Mouse (Mus musculus) ES-E14 (cell line): ENCODE data around the gene Lmf1. TPM values are rescaled to one million over a fixed set of nuclear protein-coding genes. Genes with fewer than 3 reads are reported as not detected.

Source experiments
- DNase-seq: peaks from one replicate; pipeline ENCODE4 v3.0.0-alpha.2; 2013; ENCODE audit warnings: low read depth, low spot score
- H3K27ac ChIP-seq: 2 replicates; pipeline ENCODE4 v1.5.1; 2012; ENCODE audit warnings: low read depth, mild to moderate bottlenecking, low read length, moderate library complexity, mixed read lengths; ENCODE audit not compliant: poor library complexity, insufficient read depth, severe bottlenecking
- H3K36me3 ChIP-seq: 2 replicates; pipeline ENCODE4 v1.6.1; 2012; ENCODE audit warnings: mild to moderate bottlenecking, low read length, moderate library complexity, mixed read lengths; ENCODE audit not compliant: control insufficient read depth, poor library complexity, insufficient read depth, severe bottlenecking
- H3K4me1 ChIP-seq, 2 experiments: fragments of 150-350 bp in 1 of 2; sonication (generic) in 1 of 2; 2 replicates each; pipeline ENCODE4 v1.6.1; 2012; ENCODE audit warnings: low read length in 2 of 2, mild to moderate bottlenecking in 1 of 2, mixed read lengths in 1 of 2; ENCODE audit not compliant: control insufficient read depth in 2 of 2, insufficient read depth in 2 of 2, poor library complexity in 1 of 2
- H3K4me3 ChIP-seq, 2 experiments: fragments of 150-350 bp in 1 of 2; sonication (generic) in 1 of 2; 2 replicates each; pipeline ENCODE4 v1.5.1; 2012; ENCODE audit warnings: low read length in 2 of 2, low read depth in 1 of 2, mild to moderate bottlenecking in 1 of 2, mixed read lengths in 1 of 2; ENCODE audit not compliant: insufficient read depth in 1 of 2, poor library complexity in 1 of 2, severe bottlenecking in 1 of 2
- H3K9ac ChIP-seq: 2 replicates; pipeline ENCODE4 v1.6.1; 2012; ENCODE audit warnings: low read depth, mild to moderate bottlenecking, low read length, mixed read lengths; ENCODE audit not compliant: poor library complexity, insufficient read depth, severe bottlenecking
- H3K9me3 ChIP-seq: fragments of 150-350 bp; sonication (generic); 2 replicates; pipeline ENCODE4 v1.6.1; 2012; ENCODE audit warnings: low read depth, mild to moderate bottlenecking, low read length; ENCODE audit not compliant: control insufficient read depth, insufficient read depth
- CHD2 ChIP-seq: IDR thresholded peaks from 2 replicates; pipeline ENCODE4 v1.6.1; 2014; ENCODE audit warnings: mild to moderate bottlenecking, low read depth, low read length, inconsistent platforms
- HCFC1 ChIP-seq: IDR thresholded peaks from 2 replicates; pipeline ENCODE4 v1.6.1; 2012; ENCODE audit warnings: low read length, inconsistent platforms, borderline replicate concordance; ENCODE audit not compliant: insufficient read depth
- MAFK ChIP-seq: IDR thresholded peaks from 2 replicates; pipeline ENCODE4 v1.6.1; 2014; ENCODE audit warnings: mild to moderate bottlenecking, low read depth, low read length, inconsistent platforms; ENCODE audit not compliant: insufficient read depth
- ZC3H11A ChIP-seq: IDR thresholded peaks from 2 replicates; pipeline ENCODE4 v1.6.1; 2012; ENCODE audit warnings: low read depth, mild to moderate bottlenecking, inconsistent platforms, low read length, borderline replicate concordance
- ZNF384 ChIP-seq: IDR thresholded peaks from 2 replicates; pipeline ENCODE4 v1.6.1; 2012; ENCODE audit warnings: low read depth, low read length, inconsistent platforms
- in situ Hi-C, 2 experiments: fragments of 600-800 bp; cut with MboI; formaldehyde crosslinking; loops; one replicate each; pipeline ENCODE4 v1.15.1; 2025; ENCODE audit warnings: low sequenced_read_pairs in 2 of 2, inconsistent platforms in 1 of 2; ENCODE audit not compliant: unreplicated experiment in 2 of 2
- total RNA-seq: library from RNA; depleted of rRNA; stranded (reverse); fragments of 300-350 nt; gene quantifications from 2 replicates; pipeline ENCODE4 v1.2.3, GENCODE M21; 2012

Gene Lmf1
- total RNA-seq, 1 experiment = 16.6 TPM

DNA sequence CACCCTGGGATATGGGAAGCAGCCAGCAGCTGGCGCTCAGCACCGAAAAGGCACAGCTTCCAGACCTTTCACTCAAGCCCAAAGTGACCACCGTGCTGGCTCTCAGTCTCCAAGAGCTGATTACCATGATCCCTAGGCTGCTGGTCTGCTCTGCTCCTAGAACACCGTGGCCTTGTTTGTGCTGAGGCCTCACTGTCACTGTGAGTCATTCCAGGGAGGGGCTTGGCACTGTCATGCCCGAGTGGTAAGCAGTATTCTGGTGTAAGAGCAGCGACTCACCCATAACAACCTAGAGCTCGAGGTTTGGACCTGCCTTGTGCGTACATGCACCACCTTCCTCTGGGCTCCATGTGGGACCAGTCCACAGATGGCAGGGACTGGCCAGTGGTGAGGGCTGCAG is 63.1 kb downstream of the Lmf1 start:
- H3K27ac ChIP-seq = no peak overlapping the region
- no peak overlapping the region for H3K4me3 ChIP-seq
- H3K9me3 ChIP-seq = no peaks in the 10 kb centered on the region
- H3K36me3 ChIP-seq = no peaks in the 10 kb centered on the region; the same call in 1 of the 2 replicates
- H3K9ac ChIP-seq = no peak overlapping the region
- no peak for DNase-seq
- TF ChIP-seq CHD2 (no peak), MAFK (no peak), ZC3H11A (no peak), HCFC1 (no peak), ZNF384 (no peak)
- in situ Hi-C loops = no loop called here
- peaks cover 0 to 2% of the 10 kb centered on the region in 2 experiments; a peak in 1 of 4 replicates for H3K4me1 ChIP-seq

DNA sequence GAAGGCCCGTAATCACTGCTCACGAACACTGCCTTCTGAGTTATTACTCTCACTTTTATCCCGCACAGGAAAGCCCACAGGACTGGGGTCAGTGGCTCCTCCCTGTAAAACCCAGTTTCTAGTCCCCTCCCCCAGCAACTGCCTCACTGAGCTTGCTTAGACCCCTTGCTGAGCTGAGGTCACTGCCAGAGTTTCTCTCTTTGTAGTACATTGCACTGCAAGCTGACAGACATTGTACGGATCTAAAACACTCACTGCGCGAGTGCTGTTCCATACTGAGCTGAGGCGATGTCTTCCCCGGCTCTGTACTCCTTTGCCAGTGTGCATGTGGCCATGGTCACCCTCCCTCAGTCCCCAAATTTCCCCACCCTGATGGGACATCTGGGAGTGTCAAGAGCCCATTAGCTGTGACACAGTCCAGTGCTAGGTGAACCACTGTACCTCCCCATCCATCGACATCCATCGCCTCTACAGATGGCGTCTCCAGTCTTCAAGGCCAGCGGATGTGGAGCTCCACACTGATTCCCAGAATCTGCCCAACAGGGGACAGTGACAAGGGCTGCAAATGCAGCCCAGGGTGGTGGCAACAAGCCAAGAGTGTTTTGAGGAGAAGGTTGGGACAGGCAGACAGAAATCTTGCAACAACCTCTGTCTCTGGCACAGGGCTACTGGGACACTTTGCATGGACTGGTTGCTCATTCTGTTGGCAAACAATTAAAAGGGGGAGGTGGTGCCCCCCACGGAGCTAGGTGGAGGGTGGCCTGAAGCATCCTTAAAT is 64.8 kb downstream of the Lmf1 start:
- Histone ChIP-seq H3K36me3 (no peaks in the 10 kb centered on the region; the same call in 1 of the 2 replicates), H3K4me3 (no peak overlapping the region), H3K27ac (no peak overlapping the region), H3K9ac (no peak overlapping the region), H3K4me1 (peaks cover 0 to 2% of the 10 kb centered on the region in 2 experiments; a peak in 1 of 4 replicates), H3K9me3 (no peaks in the 10 kb centered on the region)
- DNase-seq = no peak
- TF ChIP-seq ZNF384 = no peak
- in situ Hi-C loops = no loop called here

- TF ChIP-seq ZC3H11A (no peak), CHD2 (no peak), MAFK (no peak)
- H3K9me3 ChIP-seq = no peaks in the 10 kb centered on the region
- H3K27ac ChIP-seq = no peak overlapping the region
- in situ Hi-C loops = no loop called here
- H3K4me1 ChIP-seq = peaks cover 0 to 2% of the 10 kb centered on the region in 2 experiments; a peak in 1 of 4 replicates
- no peak overlapping the region for H3K9ac ChIP-seq
- DNase-seq = no peak
- H3K36me3 ChIP-seq = no peaks in the 10 kb centered on the region; the same call in 1 of the 2 replicates
- H3K4me3 ChIP-seq = no peak overlapping the region
These were observed 65.9 kb downstream of the Lmf1 start for GRCm38 (mm10) chr17:25644761-25645160.

- no peak overlapping the region for H3K4me3 ChIP-seq
- DNase-seq = no peak
- no peak overlapping the region for H3K9ac ChIP-seq
- in situ Hi-C loops = no loop called here
- H3K4me1 ChIP-seq = peaks cover 0 to 2% of the 10 kb centered on the region in 2 experiments; a peak in 1 of 4 replicates
- H3K9me3 ChIP-seq = no peaks in the 10 kb centered on the region
- no peaks in the 10 kb centered on the region; the same call in 1 of the 2 replicates for H3K36me3 ChIP-seq
- H3K27ac ChIP-seq = no peak overlapping the region
- no peak for TF ChIP-seq ZNF384
- TF ChIP-seq ZC3H11A = no peak
- no peak for TF ChIP-seq HCFC1
- TF ChIP-seq CHD2 = no peak
- no peak for TF ChIP-seq MAFK
These were observed 66.8 kb downstream of the Lmf1 start for GRCm38 (mm10) chr17:25645661-25646060.

GRCm38 (mm10) chr17:25647901-25648300 is 69.0 kb downstream of the Lmf1 start:
- H3K4me1 ChIP-seq = peaks cover 0 to 2% of the 10 kb centered on the region in 2 experiments; a peak in 1 of 4 replicates
- H3K27ac ChIP-seq = no peak overlapping the region
- H3K9ac ChIP-seq = no peak overlapping the region
- TF ChIP-seq ZC3H11A = no peak
- TF ChIP-seq HCFC1 = no peak
- TF ChIP-seq ZNF384 = no peak
- TF ChIP-seq CHD2 = no peak
- TF ChIP-seq MAFK = no peak
- in situ Hi-C loops = no loop called here
- no peak overlapping the region for H3K4me3 ChIP-seq
- H3K9me3 ChIP-seq = no peaks in the 10 kb centered on the region
- no peak for DNase-seq
- no peaks in the 10 kb centered on the region; the same call in 1 of the 2 replicates for H3K36me3 ChIP-seq
